Mouse (Mus musculus) frontal cortex, postnatal 25 days (tissue): ENCODE data around the gene Cd59a.
"Not testable (repeated sequence)": the region's sequence is repeated elsewhere in the genome, so short reads cannot be mapped to it uniquely, and the experiment has no call there.

ENCODE experiments used
- DNase-seq, 2 experiments: peaks; one replicate each; pipeline ENCODE4 v3.0.0; 2022; ENCODE audit warnings: low spot score in 2 of 2

Gene Cd59a

GRCm38 (mm10) chr2:104095741-104096213 is at the start of gene Cd59a:
Gene Cd59a, plus strand, starts transcription at chr2:104095801.
- DNase-seq: peak; percentile 9 to 15

DNA sequence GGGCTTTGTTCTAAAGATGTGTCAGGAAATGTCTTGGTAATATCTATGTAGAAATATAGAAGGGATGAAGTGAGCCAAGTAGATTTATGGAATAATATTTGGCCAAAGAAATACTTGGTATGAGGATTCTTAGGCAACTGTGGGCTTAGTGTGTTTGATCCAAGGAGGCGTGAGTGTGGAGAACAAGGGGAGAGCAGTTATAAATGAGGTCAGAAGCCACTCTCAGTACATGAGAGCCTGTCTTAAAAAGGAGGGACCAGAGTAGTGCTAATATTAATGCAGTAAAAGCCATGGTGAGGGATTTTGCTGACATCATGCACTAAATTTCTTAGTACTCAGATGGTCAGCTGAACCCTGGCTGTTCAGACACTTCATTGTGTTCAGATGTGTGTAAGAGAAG is 37.2 kb upstream of the Cd59a start:
- DNase-seq: no peak

- no peak for DNase-seq
These were observed 36.6 kb upstream of the Cd59a start for GRCm38 (mm10) chr2:104058954-104059353.

GRCm38 (mm10) chr2:104059786-104060185 is 35.8 kb upstream of the Cd59a start:
- no peak for DNase-seq

DNA sequence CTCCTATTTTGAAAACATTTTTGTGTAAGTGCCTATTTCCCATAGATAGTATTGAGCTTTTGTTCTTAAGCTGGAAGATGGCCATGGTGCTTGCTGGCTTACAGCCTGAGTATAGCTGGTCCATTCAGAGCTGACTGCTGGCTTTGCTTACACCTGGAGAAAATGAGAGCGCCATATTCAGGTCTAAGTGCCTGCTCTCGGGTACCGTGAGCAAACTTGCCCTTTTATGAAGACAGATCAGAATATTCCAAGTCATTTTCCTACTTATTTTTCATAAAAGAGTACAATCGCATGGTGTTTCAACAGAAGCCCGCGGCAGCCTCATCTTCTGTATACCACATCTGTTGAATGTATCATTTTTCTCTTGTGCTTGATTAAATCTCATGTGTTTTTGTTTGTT is 34.6 kb upstream of the Cd59a start:
- no peak for DNase-seq

GRCm38 (mm10) chr2:104062665-104063064 is 32.9 kb upstream of the Cd59a start:
- no peak for DNase-seq

GRCm38 (mm10) chr2:104064152-104064551 is 31.4 kb upstream of the Cd59a start:
- DNase-seq: no peak

DNA sequence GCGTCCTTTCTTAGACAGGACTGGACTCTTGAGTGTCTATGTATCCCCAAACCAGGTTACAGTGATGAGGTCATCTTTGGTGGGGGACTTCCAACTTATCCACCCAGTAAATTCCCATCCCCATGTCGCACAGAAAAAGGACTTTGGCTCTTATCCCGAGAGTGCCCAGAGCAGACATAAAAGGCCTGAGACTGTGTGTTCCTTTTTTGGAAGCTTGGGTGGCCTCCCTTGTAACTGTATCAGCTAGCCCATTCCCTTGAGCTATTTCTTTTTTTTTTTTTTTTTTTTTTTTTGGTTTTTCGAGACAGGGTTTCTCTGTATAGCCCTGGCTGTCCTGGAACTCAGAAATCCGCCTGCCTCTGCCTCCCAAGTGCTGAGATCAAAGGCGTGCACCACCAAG is 30.1 kb upstream of the Cd59a start, which contains the start of gene Gm10912:
Gene Gm10912 (plus strand): TSS at position 301 of the 400 bp plus-strand sequence.
- not testable (repeated sequence) for DNase-seq

DNA sequence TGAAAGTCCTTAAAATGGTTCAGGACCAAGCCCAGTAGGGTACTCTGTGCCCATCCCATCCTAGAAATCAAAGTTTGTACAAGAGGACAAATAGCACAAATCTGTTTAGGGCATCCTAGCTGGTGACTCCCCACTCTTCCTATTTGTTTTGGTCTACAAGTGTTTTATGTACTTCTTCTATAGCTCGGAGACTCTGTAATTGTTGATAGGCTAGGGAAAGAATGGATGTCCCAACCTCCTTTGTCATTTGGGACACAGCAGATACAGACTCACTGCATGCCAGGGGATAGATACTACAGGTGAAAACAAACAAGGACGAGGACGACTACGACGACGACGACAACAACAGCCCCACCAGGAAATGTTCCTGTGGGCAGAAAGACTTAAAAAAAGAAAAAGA is 27.2 kb upstream of the Cd59a start, which contains the start of gene Gm10799:
Gene Gm10799 (minus strand): TSS at position 101 of the 400 bp plus-strand sequence.
- not testable (repeated sequence) for DNase-seq

GRCm38 (mm10) chr2:104069704-104070185 is 25.9 kb upstream of the Cd59a start, which contains the start of gene Cd59b:
Gene Cd59b, plus strand, starts transcription at chr2:104069849.
- no peak for DNase-seq

DNA sequence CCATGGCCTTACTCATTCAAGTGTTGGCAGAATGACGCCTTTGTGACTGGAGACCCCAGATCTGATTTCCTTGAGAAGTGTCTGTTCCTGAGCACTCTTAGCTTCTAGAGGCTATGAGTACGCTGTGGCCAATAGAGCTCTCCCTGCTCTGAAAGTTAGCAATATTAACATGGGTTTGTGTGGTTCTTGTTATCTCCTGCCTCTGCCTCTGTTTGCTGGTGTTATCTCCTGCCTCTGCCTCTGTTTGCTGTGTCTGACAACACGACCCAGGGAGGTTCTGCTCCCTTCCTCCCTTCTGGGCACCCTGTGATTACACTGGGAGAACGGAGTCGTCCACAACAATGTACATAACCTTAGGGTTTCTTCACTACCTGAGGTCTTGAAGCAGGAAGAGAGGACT is 17.3 kb upstream of the Cd59a start:
- not testable (repeated sequence) for DNase-seq

- DNase-seq: not testable (repeated sequence)
These were observed 14.1 kb upstream of the Cd59a start for GRCm38 (mm10) chr2:104081436-104082050.

GRCm38 (mm10) chr2:104082474-104082873 is 13.1 kb upstream of the Cd59a start:
- DNase-seq: no peak

DNA sequence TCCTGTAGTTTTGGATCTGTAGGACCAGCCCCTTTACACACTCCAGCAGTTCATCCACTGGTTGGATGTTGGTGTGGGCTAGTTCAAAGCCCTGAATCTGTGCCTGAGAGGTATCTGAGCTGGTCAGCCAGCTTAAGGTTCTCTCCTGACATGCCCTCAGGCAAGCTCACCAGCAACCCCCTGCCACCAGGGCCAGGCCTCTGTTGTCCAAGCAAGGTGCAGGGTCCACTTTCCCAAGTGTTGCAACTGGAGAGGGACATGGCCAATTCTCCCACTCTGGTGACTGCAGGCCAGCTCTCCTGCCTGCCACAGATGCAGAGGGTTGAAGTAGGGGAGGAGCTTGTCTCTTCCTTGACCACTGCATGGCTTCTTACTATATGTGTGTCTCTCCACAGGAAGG is 11.6 kb upstream of the Cd59a start:
- DNase-seq: not testable (repeated sequence)

GRCm38 (mm10) chr2:104087562-104087961 is 8.0 kb upstream of the Cd59a start:
- not testable (repeated sequence) for DNase-seq

- DNase-seq: no peak
These were observed 2.3 kb upstream of the Cd59a start for GRCm38 (mm10) chr2:104093305-104093704.

GRCm38 (mm10) chr2:104096256-104096655 is 655 bp downstream of the Cd59a start:
- DNase-seq: no peak

GRCm38 (mm10) chr2:104096796-104097195 is 1.2 kb downstream of the Cd59a start:
- DNase-seq: not testable (repeated sequence)

- DNase-seq: not testable (repeated sequence)
These were observed 1.8 kb downstream of the Cd59a start for GRCm38 (mm10) chr2:104097396-104097795.

DNA sequence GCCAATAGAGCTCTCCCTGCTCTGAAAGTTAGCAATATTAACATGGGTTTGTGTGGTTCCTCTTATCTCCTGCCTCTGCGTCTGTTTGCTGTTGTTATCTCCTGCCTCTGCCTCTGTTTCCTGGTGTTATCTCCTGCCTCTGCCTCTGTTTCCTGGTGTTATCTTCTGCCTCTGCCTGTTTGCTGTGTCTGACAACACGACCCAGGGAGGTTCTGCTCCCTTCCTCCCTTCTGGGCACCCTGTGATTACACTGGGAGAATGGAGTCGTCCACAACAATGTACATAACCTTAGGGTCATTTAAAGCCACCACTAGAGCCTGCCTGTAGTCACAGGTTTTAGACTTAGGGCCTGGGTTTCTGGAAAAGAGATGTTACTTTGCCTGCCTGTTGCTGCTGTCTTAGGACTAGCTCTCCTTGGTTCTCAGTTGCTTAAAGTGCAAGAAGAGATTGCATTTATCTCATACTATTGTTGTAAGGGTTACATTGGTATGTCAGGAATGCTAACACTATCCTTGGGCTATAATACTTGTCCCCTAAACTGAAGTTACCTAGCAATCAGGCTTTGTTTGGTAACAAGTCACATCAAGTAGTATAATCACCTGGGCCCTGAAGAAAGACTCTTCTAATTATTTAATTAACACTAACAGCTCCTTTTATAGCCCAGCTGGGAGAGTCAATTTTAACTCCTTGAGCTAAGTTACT is 3.1 kb downstream of the Cd59a start:
- DNase-seq: no peak

DNA sequence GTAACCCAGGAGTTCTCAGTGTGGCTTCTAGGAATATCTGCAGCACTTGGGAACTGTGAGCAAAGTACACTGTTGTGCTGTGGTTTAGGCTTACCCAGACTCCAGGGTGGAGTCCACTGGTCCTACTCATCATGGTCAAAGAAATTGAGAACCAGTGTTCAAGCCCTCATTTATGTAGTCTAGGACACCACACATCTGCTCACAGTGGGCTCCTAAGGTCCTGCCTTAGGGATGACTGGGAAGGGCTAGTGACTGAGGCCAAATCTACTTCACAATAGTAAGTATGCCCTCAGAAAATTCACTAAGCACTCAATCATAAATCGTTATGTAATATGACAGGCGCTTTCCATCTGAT is 3.6 kb downstream of the Cd59a start:
- DNase-seq: no peak

DNA sequence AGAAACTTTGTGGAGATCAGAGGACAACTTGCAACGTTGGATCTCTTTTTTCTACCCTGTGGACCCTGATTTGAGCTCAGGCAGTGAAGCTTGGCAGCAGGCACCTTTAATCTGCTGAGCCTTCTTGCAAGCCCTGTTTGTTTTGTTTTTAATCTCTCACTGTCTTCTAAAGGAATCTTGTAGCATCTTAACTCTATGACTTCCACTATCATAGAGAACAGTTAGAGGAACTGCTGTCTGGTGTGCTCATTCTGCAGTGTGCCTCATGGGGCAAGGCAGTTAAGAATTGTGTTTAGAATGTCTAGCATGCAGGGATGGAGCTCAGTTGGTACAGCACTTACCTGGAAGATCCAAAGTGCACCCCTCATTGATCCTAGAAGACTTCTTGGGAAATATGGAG is 4.3 kb downstream of the Cd59a start:
- no peak for DNase-seq

DNA sequence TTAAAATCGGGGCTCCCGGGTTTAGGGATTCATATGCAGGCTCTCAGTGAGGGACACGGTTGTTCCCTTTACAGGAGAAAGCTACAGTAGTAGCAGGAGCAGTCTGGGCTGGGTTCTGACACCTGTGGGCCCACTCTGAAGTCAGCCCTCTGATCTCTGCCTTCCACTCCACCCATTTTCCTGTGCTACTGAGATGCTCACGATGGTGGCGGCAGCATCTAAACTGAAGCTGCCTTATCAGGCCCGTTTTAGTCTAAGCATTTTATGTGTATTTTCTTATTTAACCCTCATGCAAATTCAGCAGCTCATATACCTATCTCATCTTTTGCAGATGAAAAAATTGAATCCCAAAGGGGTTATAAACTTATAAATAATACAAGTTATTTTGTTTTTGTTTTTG is 9.2 kb downstream of the Cd59a start:
- no peak for DNase-seq
